Mouse (Mus musculus) retina, adult 2 months (tissue): ENCODE data around the gene Isg20.

Experiments used
- DNase-seq: peaks from one replicate; pipeline ENCODE4 v3.0.0-alpha.2; 2012; ENCODE audit warnings: low read depth, low spot score

Isg20 gene

DNA sequence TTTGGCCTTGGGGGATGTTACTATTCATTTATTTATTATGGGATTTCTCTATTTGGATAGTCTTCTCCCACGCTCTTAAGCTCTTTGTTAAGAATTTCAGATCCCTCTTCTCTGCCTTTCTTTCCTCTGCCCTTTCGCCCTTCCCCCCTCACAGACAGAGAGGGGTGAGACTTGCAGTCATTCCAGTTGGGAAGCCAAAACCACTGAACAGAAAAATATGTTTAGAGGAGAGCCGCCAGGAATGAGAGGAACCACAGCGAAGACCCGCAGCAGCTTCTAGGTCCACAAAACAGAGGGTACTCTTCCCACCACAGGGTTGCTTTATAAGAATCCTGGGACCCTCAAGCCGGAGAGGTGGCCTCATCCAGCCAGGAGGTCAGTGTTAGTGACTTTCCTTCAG is 41.4 kb downstream of the Isg20 start:
- DNase-seq = no peak

DNA sequence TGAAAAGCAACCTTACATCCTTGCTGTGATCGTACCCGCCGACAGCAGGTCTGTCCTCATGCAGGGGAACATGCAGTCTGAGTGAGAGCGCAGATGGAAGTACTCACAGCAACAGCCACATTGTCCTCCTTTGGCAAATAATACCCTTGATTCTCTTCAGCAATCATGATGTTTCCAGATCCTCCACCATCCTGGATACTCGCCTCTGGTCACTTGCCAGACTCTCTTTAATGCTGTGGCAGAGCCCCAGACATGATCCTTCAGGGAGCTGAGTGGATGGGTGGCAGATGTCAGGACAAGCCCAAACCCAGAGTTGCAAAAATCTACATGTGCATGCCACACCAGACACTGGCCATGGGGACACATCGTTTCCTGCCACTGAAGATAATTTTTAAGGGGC is 41.9 kb downstream of the Isg20 start:
- DNase-seq = no peak

DNA sequence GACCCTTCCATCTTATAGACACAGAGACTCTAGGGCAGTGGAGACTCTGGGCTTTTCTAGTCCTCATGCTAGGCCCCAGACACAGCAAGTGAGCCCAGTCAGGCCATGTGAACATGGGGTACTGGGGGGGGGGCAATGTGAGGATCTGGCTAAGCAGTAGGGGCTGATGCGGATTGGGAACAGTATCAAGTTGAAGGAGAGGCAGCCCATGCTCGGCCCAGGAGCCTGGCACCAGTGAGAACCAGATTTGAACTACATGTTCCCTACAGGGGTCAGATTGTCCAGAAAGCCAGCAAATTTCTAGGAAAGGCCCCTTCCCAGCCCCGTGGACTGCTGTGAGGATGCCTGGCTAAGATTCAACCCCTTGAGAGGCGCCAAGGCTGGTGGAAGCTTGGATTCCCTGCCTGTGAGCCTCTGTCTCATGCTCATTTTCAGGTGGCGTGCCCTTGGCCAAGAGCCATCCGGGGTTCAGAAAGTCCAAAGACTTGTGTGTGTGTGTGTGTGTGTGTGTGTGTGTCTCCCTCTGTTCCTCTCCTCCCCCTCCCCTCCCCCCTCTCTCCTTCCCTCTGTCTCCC is 45.4 kb downstream of the Isg20 start:
- DNase-seq = no peak

DNA sequence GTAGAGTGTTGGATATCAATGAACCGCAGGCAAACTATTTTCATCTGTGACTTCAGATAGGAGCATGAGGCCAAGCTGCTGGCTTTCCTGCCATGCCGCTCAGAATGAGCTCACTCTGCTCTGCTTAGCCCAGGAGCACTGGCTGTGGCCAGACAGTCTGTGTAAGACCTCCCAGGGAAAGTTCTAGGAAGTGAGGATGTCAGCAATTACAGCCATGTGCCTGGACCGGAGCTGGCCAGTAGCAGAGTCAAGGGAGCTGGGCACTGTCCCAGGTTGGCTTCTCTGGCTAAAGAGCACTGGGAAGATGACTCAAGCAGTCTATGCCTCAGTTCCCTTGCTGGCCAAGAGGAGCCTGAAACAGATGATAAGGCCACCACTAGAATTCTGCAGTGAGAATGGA is 50.7 kb downstream of the Isg20 start:
- no peak for DNase-seq
